ENCODE assay signal across 7 mouse cellular contexts in genomic region chr6:127148526-127149302, GRCm38 (mm10). TPM values are rescaled to one million over a fixed set of nuclear protein-coding genes. Genes with fewer than 3 reads are reported as not detected.
DNase-seq lines count a peak whose midpoint lies in the region; ATAC-seq and TF ChIP-seq lines count a peak whose summit lies in the region.

No protein-coding gene starts in this region.

- peaks cover 45% of the 10 kb centered on the region for H3K4me1 ChIP-seq in embryonic facial prominence, embryonic 12.5 days
- H3K4me1 ChIP-seq in hindbrain, embryonic 14.5 days (replicated peaks; ENCODE audit: control insufficient read depth, insufficient read depth, low read length): peaks cover 40% of the 10 kb centered on the region
- peaks cover 29% of the 10 kb centered on the region; the same call in 1 of the 2 replicates for H3K4me1 ChIP-seq in lung, postnatal 0 days (ENCODE audit: insufficient read depth, low read depth, low read length)
- H3K4me1 ChIP-seq in stomach, embryonic 16.5 days (ENCODE audit: control insufficient read depth, insufficient read depth, low read length): peaks cover 42% of the 10 kb centered on the region

- peaks cover 28% of the 10 kb centered on the region for H3K36me3 ChIP-seq in embryonic facial prominence, embryonic 12.5 days
- H3K36me3 ChIP-seq in hindbrain, embryonic 14.5 days (replicated peaks; ENCODE audit: control insufficient read depth, insufficient read depth): no peaks in the 10 kb centered on the region
- no peaks in the 10 kb centered on the region for H3K36me3 ChIP-seq in lung, postnatal 0 days (ENCODE audit: insufficient read depth, low read length)
- 0 out of 2 replicates have a peak, but pooled peaks cover 3% of the 10 kb centered on the region for H3K36me3 ChIP-seq in stomach, embryonic 16.5 days (ENCODE audit: control insufficient read depth, insufficient read depth, low read length)

- no peaks in the 10 kb centered on the region for H3K27me3 ChIP-seq in embryonic facial prominence, embryonic 12.5 days
- H3K27me3 ChIP-seq in hindbrain, embryonic 14.5 days (ENCODE audit: control insufficient read depth, insufficient read depth, low read length): peaks cover 46% of the 10 kb centered on the region
- no peaks in the 10 kb centered on the region for H3K27me3 ChIP-seq in lung, postnatal 0 days (replicated peaks; ENCODE audit: insufficient read depth, low read length)
- H3K27me3 ChIP-seq in stomach, embryonic 16.5 days (ENCODE audit: control insufficient read depth, insufficient read depth, low read length): no peaks in the 10 kb centered on the region

- no peak for ATAC-seq in embryonic facial prominence, embryonic 12.5 days (ENCODE audit: insufficient number of reproducible peaks, insufficient read depth, low FRiP score, low TSS enrichment)
- no peak for ATAC-seq in hindbrain, embryonic 14.5 days (ENCODE audit: low FRiP score)
- no peak for ATAC-seq in lung, postnatal 0 days
- no peak for ATAC-seq in stomach, embryonic 16.5 days (ENCODE audit: insufficient read depth, low FRiP score)

- H3K4me2 ChIP-seq in embryonic facial prominence, embryonic 12.5 days (replicated peaks): peak overlapping the region; percentile 78
- peak overlapping the region; percentile 79 for H3K4me2 ChIP-seq in hindbrain, embryonic 14.5 days (replicated peaks)
- peak overlapping the region; percentile 90 for H3K4me2 ChIP-seq in lung, postnatal 0 days (replicated peaks; ENCODE audit: low read depth, low read length)
- H3K4me2 ChIP-seq in stomach, embryonic 16.5 days (ENCODE audit: low read depth, low read length): peak overlapping the region; percentile 96

- H3K4me3 ChIP-seq in embryonic facial prominence, embryonic 12.5 days: peak overlapping the region; percentile 85
- H3K4me3 ChIP-seq in hindbrain, embryonic 14.5 days (replicated peaks; ENCODE audit: low read length): peak overlapping the region; percentile 47
- H3K4me3 ChIP-seq in lung, postnatal 0 days (ENCODE audit: low read depth, low read length): peak overlapping the region; percentile 75
- H3K4me3 ChIP-seq in stomach, embryonic 16.5 days (replicated peaks; ENCODE audit: low read length): peak overlapping the region; percentile 82

- peak; percentile 4; the same call in 1 of the 2 replicates for TF ChIP-seq CTCF in lung, postnatal 0 days (IDR thresholded peaks at IDR 0.05)

- WGBS in embryonic facial prominence, embryonic 12.5 days: 3% methylated on average over 20 of the region's 20 CpGs
- 3% methylated on average over 20 of the region's 20 CpGs for WGBS in hindbrain, embryonic 14.5 days
- 15% methylated on average over 20 of the region's 20 CpGs for WGBS in lung, postnatal 0 days
- WGBS in stomach, embryonic 16.5 days: 6% methylated on average over 20 of the region's 20 CpGs

- H3K9me3 ChIP-seq in embryonic facial prominence, embryonic 12.5 days: no peaks in the 10 kb centered on the region
- H3K9me3 ChIP-seq in hindbrain, embryonic 14.5 days (ENCODE audit: control insufficient read depth, low read length): no peaks in the 10 kb centered on the region
- no peaks in the 10 kb centered on the region for H3K9me3 ChIP-seq in lung, postnatal 0 days (ENCODE audit: low read length)
- no peaks in the 10 kb centered on the region for H3K9me3 ChIP-seq in stomach, embryonic 16.5 days (replicated peaks; ENCODE audit: control insufficient read depth, low read length)

- H3K27ac ChIP-seq in embryonic facial prominence, embryonic 12.5 days: peak overlapping the region; percentile 95
- H3K27ac ChIP-seq in hindbrain, embryonic 14.5 days: no peak overlapping the region
- H3K27ac ChIP-seq in lung, postnatal 0 days (ENCODE audit: low read length): no peak overlapping the region
- H3K27ac ChIP-seq in stomach, embryonic 16.5 days (ENCODE audit: low read length): peak overlapping the region; percentile 87

- H3K9ac ChIP-seq in embryonic facial prominence, embryonic 12.5 days: peak overlapping the region; percentile 93
- peak overlapping the region; percentile 54 for H3K9ac ChIP-seq in hindbrain, embryonic 14.5 days
- peak overlapping the region; percentile 84 for H3K9ac ChIP-seq in lung, postnatal 0 days (replicated peaks; ENCODE audit: low read depth)
- peak overlapping the region; percentile 92 for H3K9ac ChIP-seq in stomach, embryonic 16.5 days (ENCODE audit: low read length)

- no peak for TF ChIP-seq EP300 in lung, postnatal 0 days (IDR thresholded peaks at IDR 0.05)

- DNase-seq in urinary bladder, postnatal 14 days (ENCODE audit: low spot score): peak; percentile 47
- DNase-seq in urinary bladder, adult 18-20 months (ENCODE audit: low spot score in 2 of 2): no peak
- DNase-seq in hindbrain, embryonic 14.5 days (ENCODE audit: low spot score): no peak
- peak; percentile 46 for DNase-seq in lung, postnatal 0 days (ENCODE audit: low spot score)
- DNase-seq in spleen, postnatal 4 days (ENCODE audit: low spot score in 2 of 2): no peak

RNA-seq across cellular contexts. Expression of gene Ccnd2, which starts 3.3 kb away (rescaled TPM):
- polyA plus RNA-seq in embryonic facial prominence, embryonic 12.5 days (2016; fragmentation: Nextera tagmentation; extraction: Ambion mirVana): 846 and 908 TPM in 2 replicates
- polyA plus RNA-seq in hindbrain, embryonic 14.5 days (2014; fragmentation: Nextera tagmentation; extraction: Ambion mirVana): 163 and 239 TPM in 2 replicates
- 286 and 310 TPM in 2 replicates for polyA plus RNA-seq in lung, postnatal 0 days (2015; fragmentation: Nextera tagmentation; extraction: Ambion mirVana)
- 932 and 1,032 TPM in 2 replicates for polyA plus RNA-seq in stomach, embryonic 16.5 days (2015; fragmentation: Nextera tagmentation; extraction: Ambion mirVana)

RNA-seq across cellular contexts. Expression of gene Tigar, which starts 39.4 kb away (rescaled TPM):
- 4.2 and 4.3 TPM in 2 replicates for polyA plus RNA-seq in embryonic facial prominence, embryonic 12.5 days (2016; fragmentation: Nextera tagmentation; extraction: Ambion mirVana)
- 6.5 and 6.9 TPM in 2 replicates for polyA plus RNA-seq in hindbrain, embryonic 14.5 days (2014; fragmentation: Nextera tagmentation; extraction: Ambion mirVana)
- 1.9 and 2.1 TPM in 2 replicates for polyA plus RNA-seq in lung, postnatal 0 days (2015; fragmentation: Nextera tagmentation; extraction: Ambion mirVana)
- 4.6 and 5.0 TPM in 2 replicates for polyA plus RNA-seq in stomach, embryonic 16.5 days (2015; fragmentation: Nextera tagmentation; extraction: Ambion mirVana)

Comparison
In these comparisons a context has a peak if more than half of its experiments do, and no peak if none do; other contexts are left out.
1. DNase-seq: peak in urinary bladder, postnatal 14 days (single experiment) and lung, postnatal 0 days (single experiment); none in urinary bladder, adult 18-20 months (0 of 2), hindbrain, embryonic 14.5 days (single experiment) and spleen, postnatal 4 days (0 of 2).
2. H3K27ac ChIP-seq: peak in embryonic facial prominence, embryonic 12.5 days (single experiment) and stomach, embryonic 16.5 days (single experiment); none in hindbrain, embryonic 14.5 days (single experiment) and lung, postnatal 0 days (single experiment).
3. Peak in every context shown above with its lines, with median percentiles within 50 percentile points of each other: H3K4me2 ChIP-seq, H3K4me3 ChIP-seq and H3K9ac ChIP-seq.